ENCODE assay signal across 20 mouse cellular contexts in the genomic region with DNA sequence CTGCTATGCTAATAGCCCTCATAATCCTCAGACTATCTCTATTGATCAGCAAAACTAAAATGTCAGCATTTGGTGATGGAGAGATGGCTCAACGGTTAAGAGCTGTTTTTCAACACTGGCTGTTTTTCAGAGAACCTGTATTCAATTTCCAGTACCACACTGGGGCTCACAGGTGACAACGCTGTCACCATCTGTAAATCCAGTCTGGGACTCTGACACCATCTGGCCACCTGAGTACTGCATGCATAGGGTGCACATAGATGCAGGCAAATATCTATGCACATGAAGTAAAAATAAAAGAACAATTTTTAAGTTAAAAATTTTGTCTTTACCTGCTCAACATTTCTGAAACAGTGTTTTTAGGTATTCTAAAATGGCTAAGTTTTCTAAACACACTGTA. TPM values are rescaled to one million over a fixed set of nuclear protein-coding genes. Genes with fewer than 3 reads are reported as not detected.
DNase-seq lines count a peak whose midpoint lies in the region.
"Had no signal": no experiment of that assay in that cellular context is flagged by ENCODE, and none has a peak within 500 bp of the region (broad histone marks: within the 10 kb centered on the region; RNA-seq: fewer than 3 reads in every experiment).

No protein-coding gene starts in this region.

- H3K36me3 ChIP-seq in embryonic facial prominence, embryonic 10.5 days (replicated peaks) = peaks cover 38% of the 10 kb centered on the region

- H3K27ac ChIP-seq in embryonic facial prominence, embryonic 10.5 days (replicated peaks) = no peak overlapping the region
- H3K27ac ChIP-seq: forebrain, embryonic 10.5 days; forebrain, embryonic 13.5 days; hindbrain, embryonic 12.5 days; hindbrain, embryonic 15.5 days had no signal

- no peaks in the 10 kb centered on the region for H3K27me3 ChIP-seq in embryonic facial prominence, embryonic 10.5 days (replicated peaks; ENCODE audit: low read depth, poor library complexity, severe bottlenecking)
- H3K27me3 ChIP-seq: CH12.LX; forebrain, embryonic 13.5 days; hindbrain, embryonic 12.5 days; hindbrain, embryonic 15.5 days had no signal

- no peak overlapping the region for H3K4me3 ChIP-seq in embryonic facial prominence, embryonic 10.5 days
- H3K4me3 ChIP-seq: forebrain, embryonic 10.5 days; forebrain, embryonic 13.5 days; hindbrain, embryonic 12.5 days; hindbrain, embryonic 15.5 days had no signal

- 97% methylated on average over 2 of the region's 2 CpGs for WGBS in embryonic facial prominence, embryonic 10.5 days

- DNase-seq in cerebellum, adult 11-12 months = peak; percentile 20
- DNase-seq in cerebellum, postnatal 4 days (ENCODE audit: low spot score in 2 of 2) = no peak
- peak; percentile 11 for DNase-seq in cerebellum, adult 8-10 months
- peak; percentile 16 to 31 for DNase-seq in cerebellum, postnatal 10 days
- DNase-seq in cerebellum, postnatal 36 days = peak; percentile 33 to 35
- DNase-seq in MN1 (ENCODE audit: low spot score) = no peak
- no peak for DNase-seq in embryonic facial prominence, embryonic 10.5 days (ENCODE audit: low spot score)
- DNase-seq in gastrocnemius, postnatal 10 days = no peak
- DNase-seq: adrenal gland, adult 8-10 months; adrenal gland, postnatal 25 days; B cell, adult 2 months; gastrocnemius, postnatal 14 days; heart, adult 11 months; kidney, adult 2 months had no signal

- no peaks in the 10 kb centered on the region for H3K9me3 ChIP-seq in embryonic facial prominence, embryonic 10.5 days
- H3K9me3 ChIP-seq: forebrain, embryonic 10.5 days; forebrain, embryonic 13.5 days; G1E; hindbrain, embryonic 12.5 days; hindbrain, embryonic 15.5 days had no signal

- no peaks in the 10 kb centered on the region for H3K4me1 ChIP-seq in embryonic facial prominence, embryonic 10.5 days
- H3K4me1 ChIP-seq: forebrain, embryonic 10.5 days; hindbrain, embryonic 15.5 days had no signal

RNA-seq across cellular contexts. Expression of a gene that starts 40.5 kb away (rescaled TPM):
- polyA plus RNA-seq in embryonic facial prominence, embryonic 10.5 days (2016; fragmentation: Nextera tagmentation; extraction: Ambion mirVana) = 42.9 and 43.3 TPM in 2 replicates
- 10 to 100 TPM; 17.7 to 20.0 TPM for total RNA-seq in gastrocnemius, postnatal 10 days (2021)

RNA-seq across cellular contexts. Expression of a gene that starts 40.8 kb away (rescaled TPM):
- 22.1 and 23.6 TPM in 2 replicates for polyA plus RNA-seq in embryonic facial prominence, embryonic 10.5 days (2016; fragmentation: Nextera tagmentation; extraction: Ambion mirVana)
- 10 to 100 TPM; 10.0 to 13.1 TPM for total RNA-seq in gastrocnemius, postnatal 10 days (2021)

Comparison
In these comparisons a context has a peak if more than half of its experiments do, and no peak if none do; other contexts are left out.
1. DNase-seq: peak in cerebellum, adult 11-12 months (single experiment), cerebellum, adult 8-10 months (single experiment), cerebellum, postnatal 10 days (2 of 2) and cerebellum, postnatal 36 days (2 of 2); none in cerebellum, postnatal 4 days (0 of 2), MN1 (single experiment), embryonic facial prominence, embryonic 10.5 days (single experiment) and gastrocnemius, postnatal 10 days (single experiment).